Mouse (Mus musculus) neural tube, embryonic 13.5 days (tissue): Measurements from ENCODE around the gene Dap3. TPM values are rescaled to one million over a fixed set of nuclear protein-coding genes. Genes with fewer than 3 reads are reported as not detected.

ENCODE experiments used
- ATAC-seq: fragments of 200-750 bp; cut with Nextera tagmentation; 2 replicates; pipeline ENCODE4 v1.8.0; 2017; ENCODE audit warnings: low read depth, mild to moderate bottlenecking, moderate TSS enrichment, moderate library complexity
- H3K27ac ChIP-seq: fragments of 300-500 bp; sonication (generic); replicated peaks from 2 replicates; pipeline ENCODE4 v1.5.1; 2015; ENCODE audit warnings: moderate library complexity, mild to moderate bottlenecking, inconsistent platforms
- H3K27me3 ChIP-seq: fragments of 300-500 bp; sonication (generic); 2 replicates; pipeline ENCODE4 v1.6.1; 2015; ENCODE audit warnings: mild to moderate bottlenecking, inconsistent platforms
- H3K36me3 ChIP-seq: fragments of 300-500 bp; sonication (generic); 2 replicates; pipeline ENCODE4 v1.6.1; 2015; ENCODE audit warnings: mild to moderate bottlenecking, inconsistent platforms
- H3K4me1 ChIP-seq: fragments of 300-500 bp; sonication (generic); replicated peaks from 2 replicates; pipeline ENCODE4 v1.6.1; 2015; ENCODE audit warnings: inconsistent platforms
- H3K4me2 ChIP-seq: fragments of 300-500 bp; sonication (generic); 2 replicates; pipeline ENCODE4 v1.6.1; 2015; ENCODE audit warnings: inconsistent platforms, mild to moderate bottlenecking, moderate library complexity
- H3K4me3 ChIP-seq: fragments of 300-500 bp; sonication (generic); 2 replicates; pipeline ENCODE4 v1.5.1; 2015; ENCODE audit warnings: mild to moderate bottlenecking, inconsistent platforms
- H3K9ac ChIP-seq: fragments of 300-500 bp; sonication (generic); 2 replicates; pipeline ENCODE4 v1.6.1; 2015; ENCODE audit warnings: moderate library complexity, mild to moderate bottlenecking, inconsistent platforms
- H3K9me3 ChIP-seq: fragments of 300-500 bp; sonication (generic); 2 replicates; pipeline ENCODE4 v1.6.1; 2016; ENCODE audit warnings: inconsistent platforms
- WGBS: fragments of 180-500 bp; shearing (Covaris S2); methylation state at CpG from one replicate; pipeline ENCODE4 v1.1.7; 2015; 5-methylcytosine and 5-hydroxymethylcytosine counted together
- polyA plus RNA-seq: library from polyadenylated mRNA; unstranded; fragments of >200 nt; fragmentation: Nextera tagmentation; extraction: Ambion mirVana; gene quantifications from 2 replicates; pipeline ENCODE4 v1.2.1, GENCODE M21; 2015

The Dap3 gene
- polyA plus RNA-seq, 1 experiment from 2014 or later, result 152 TPM

- 97% methylated on average over 10 of the region's 10 CpGs for WGBS
- H3K4me1 ChIP-seq, result peaks cover 9% of the 10 kb centered on the region
- H3K27ac ChIP-seq, result no peak overlapping the region
- H3K36me3 ChIP-seq, result peaks cover 44% of the 10 kb centered on the region
- no peak for ATAC-seq
- H3K4me3 ChIP-seq, result no peak overlapping the region
- H3K9ac ChIP-seq, result no peak overlapping the region
- H3K4me2 ChIP-seq, result no peak overlapping the region
- H3K9me3 ChIP-seq, result no peaks in the 10 kb centered on the region
- no peaks in the 10 kb centered on the region for H3K27me3 ChIP-seq
Measured at GRCm38 (mm10) chr3:88942316-88942880, 8.6 kb downstream of the Dap3 start.

DNA sequence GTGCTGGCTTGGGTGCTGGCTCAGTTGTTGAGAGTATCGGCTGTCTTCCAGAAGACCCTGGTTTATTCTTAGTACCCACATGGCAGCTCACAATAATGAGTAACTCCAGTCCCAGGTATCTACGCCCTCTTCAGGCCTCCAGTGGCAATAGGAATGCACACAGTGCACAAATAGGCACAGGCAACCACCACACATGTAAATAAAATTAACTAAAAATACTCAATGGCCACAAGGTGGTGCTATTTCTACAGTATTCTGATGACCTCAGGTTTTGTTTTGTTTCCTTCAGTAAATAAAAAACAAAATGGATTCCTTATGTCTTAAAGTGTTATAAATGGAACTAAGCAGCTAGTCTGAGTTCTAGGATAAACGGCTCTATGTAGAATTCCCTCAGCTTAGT lies 11.2 kb downstream of the Dap3 start:
- Histone ChIP-seq H3K4me1 (peaks cover 8% of the 10 kb centered on the region), H3K4me3 (no peak overlapping the region), H3K9ac (no peak overlapping the region), H3K27me3 (no peaks in the 10 kb centered on the region), H3K9me3 (no peaks in the 10 kb centered on the region), H3K36me3 (peaks cover 68% of the 10 kb centered on the region), H3K27ac (no peak overlapping the region), H3K4me2 (no peak overlapping the region)
- peak; percentile 86 for ATAC-seq
- WGBS, result 73% methylated on average over 3 of the region's 3 CpGs

- Histone ChIP-seq H3K27ac (no peak overlapping the region), H3K36me3 (peaks cover 75% of the 10 kb centered on the region), H3K4me3 (no peak overlapping the region), H3K4me1 (peaks cover 7% of the 10 kb centered on the region), H3K4me2 (no peak overlapping the region), H3K27me3 (no peaks in the 10 kb centered on the region), H3K9me3 (no peaks in the 10 kb centered on the region), H3K9ac (no peak overlapping the region)
- ATAC-seq, result no peak
- 92% methylated on average over 10 of the region's 10 CpGs for WGBS
Measured at GRCm38 (mm10) chr3:88939071-88939470, 11.9 kb downstream of the Dap3 start.

DNA sequence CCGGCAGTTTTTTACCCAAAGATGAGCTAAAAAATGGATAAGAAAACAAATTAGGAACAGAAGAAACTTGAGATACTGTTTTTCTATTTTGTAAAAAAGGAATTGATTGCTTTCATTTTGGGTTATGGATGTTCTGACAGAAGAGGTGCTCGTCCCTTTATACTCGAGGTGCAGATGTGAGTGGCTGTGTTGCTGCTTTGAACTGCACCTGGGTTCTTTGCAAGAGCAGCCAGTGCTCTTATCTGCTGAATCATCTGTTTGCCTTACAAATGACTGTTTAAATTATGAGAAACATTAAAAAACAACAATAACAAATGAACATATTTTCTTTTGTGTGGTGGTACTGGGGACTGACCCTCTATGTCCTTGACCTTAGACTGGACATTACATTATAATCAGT lies 21.5 kb downstream of the Dap3 start:
- ATAC-seq, result no peak
- H3K36me3 ChIP-seq, result peaks cover 99% of the 10 kb centered on the region
- 90% methylated on average over 3 of the region's 3 CpGs for WGBS

GRCm38 (mm10) chr3:88925651-88926050 lies 25.3 kb downstream of the Dap3 start:
- Histone ChIP-seq H3K27me3 (no peaks in the 10 kb centered on the region), H3K36me3 (peaks cover 99% of the 10 kb centered on the region), H3K9me3 (no peaks in the 10 kb centered on the region), H3K9ac (no peak overlapping the region), H3K4me3 (no peak overlapping the region), H3K27ac (no peak overlapping the region), H3K4me1 (no peaks in the 10 kb centered on the region), H3K4me2 (no peak overlapping the region)
- ATAC-seq, result no peak
- WGBS, result 97% methylated on average over 2 of the region's 2 CpGs

More for the DNA sequence above, 21.5 kb downstream of the Dap3 start:
- Histone ChIP-seq H3K27me3 (no peaks in the 10 kb centered on the region), H3K4me3 (no peak overlapping the region), H3K9ac (no peak overlapping the region), H3K9me3 (no peaks in the 10 kb centered on the region), H3K27ac (no peak overlapping the region), H3K4me1 (no peaks in the 10 kb centered on the region), H3K4me2 (no peak overlapping the region)

- 90% methylated on average over 8 of the region's 8 CpGs for WGBS
- Histone ChIP-seq H3K4me3 (no peak overlapping the region), H3K4me1 (no peaks in the 10 kb centered on the region), H3K36me3 (peaks cover 92% of the 10 kb centered on the region), H3K9me3 (no peaks in the 10 kb centered on the region), H3K27ac (no peak overlapping the region), H3K27me3 (no peaks in the 10 kb centered on the region), H3K9ac (no peak overlapping the region), H3K4me2 (no peak overlapping the region)
- no peak for ATAC-seq
Measured at GRCm38 (mm10) chr3:88923989-88924591, 26.9 kb downstream of the Dap3 start.

- H3K4me2 ChIP-seq, result no peak overlapping the region
- no peak overlapping the region for H3K9ac ChIP-seq
- H3K4me3 ChIP-seq, result no peak overlapping the region
- H3K4me1 ChIP-seq, result no peaks in the 10 kb centered on the region
- H3K27ac ChIP-seq, result no peak overlapping the region
- no peak for ATAC-seq
- no peaks in the 10 kb centered on the region for H3K27me3 ChIP-seq
- 95% methylated on average over 9 of the region's 9 CpGs for WGBS
- H3K36me3 ChIP-seq, result peaks cover 65% of the 10 kb centered on the region
- no peaks in the 10 kb centered on the region for H3K9me3 ChIP-seq
Measured at GRCm38 (mm10) chr3:88921411-88921810, 29.6 kb downstream of the Dap3 start.

GRCm38 (mm10) chr3:88918981-88919380 lies 32.0 kb downstream of the Dap3 start:
- H3K27me3 ChIP-seq, result no peaks in the 10 kb centered on the region
- H3K9me3 ChIP-seq, result no peaks in the 10 kb centered on the region
- H3K4me3 ChIP-seq, result no peak overlapping the region
- H3K36me3 ChIP-seq, result peaks cover 41% of the 10 kb centered on the region
- H3K27ac ChIP-seq, result no peak overlapping the region
- H3K4me2 ChIP-seq, result no peak overlapping the region
- peaks cover 7% of the 10 kb centered on the region for H3K4me1 ChIP-seq
- no peak overlapping the region for H3K9ac ChIP-seq
- ATAC-seq, result no peak
- 80% methylated on average over 13 of the region's 13 CpGs for WGBS

- Histone ChIP-seq H3K27ac (peak overlapping the region; percentile 90), H3K4me3 (peak overlapping the region; percentile 77), H3K4me1 (peaks cover 17% of the 10 kb centered on the region), H3K27me3 (no peaks in the 10 kb centered on the region), H3K9me3 (no peaks in the 10 kb centered on the region), H3K9ac (peak overlapping the region; percentile 87), H3K36me3 (peaks cover 28% of the 10 kb centered on the region), H3K4me2 (peak overlapping the region; percentile 75)
- peak; percentile 9; the same call in 1 of the 2 replicates for ATAC-seq
- WGBS, result 31% methylated on average over 8 of the region's 8 CpGs
Measured at GRCm38 (mm10) chr3:88914384-88914810, 36.6 kb downstream of the Dap3 start.

DNA sequence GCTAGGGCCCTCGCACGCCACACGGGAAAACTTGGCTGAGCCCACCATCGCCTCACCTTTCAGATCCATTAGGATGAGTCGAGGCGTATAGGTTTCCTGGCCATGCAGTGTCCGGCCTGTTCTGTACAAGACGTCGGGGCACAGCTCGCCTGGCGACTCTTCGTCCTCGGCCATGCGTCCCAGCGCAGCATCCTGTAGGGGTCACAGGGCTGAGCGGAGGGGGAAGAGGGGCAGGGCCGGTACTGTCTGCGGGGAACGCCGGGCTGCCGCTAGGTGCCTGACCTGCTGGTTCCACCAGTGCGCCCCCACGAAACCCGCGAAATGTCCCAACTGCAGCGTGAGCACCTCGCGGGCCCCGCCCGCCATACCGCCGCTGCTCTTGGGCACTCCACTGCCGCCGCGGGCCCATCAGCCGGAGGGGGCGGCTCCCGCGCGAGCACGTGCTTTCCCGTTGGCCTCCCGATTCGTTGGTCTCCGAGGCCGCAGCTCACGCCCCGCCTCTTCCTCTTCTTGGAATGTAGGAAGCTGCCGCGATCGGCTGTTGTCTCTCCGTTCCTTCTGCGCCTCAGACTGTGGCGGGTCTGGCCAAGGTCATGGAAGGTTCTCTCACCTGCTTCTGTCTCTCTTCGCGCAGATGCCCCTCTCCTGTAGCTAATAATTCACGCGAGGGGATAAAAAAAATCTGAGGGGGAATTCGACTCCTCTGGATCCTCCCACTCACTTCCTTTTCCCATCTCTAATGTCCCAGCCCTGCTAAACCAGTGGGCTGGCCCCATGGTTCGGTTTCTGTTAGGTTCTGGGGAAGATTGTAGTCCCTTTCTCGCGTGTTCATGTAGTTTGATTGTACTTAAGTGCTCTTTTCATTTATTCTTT lies 37.2 kb downstream of the Dap3 start, which contains the start of gene Msto1:
TSS of gene Msto1 (minus strand) at position 489 of the 873 bp plus-strand sequence.
- H3K9me3 ChIP-seq, result no peaks in the 10 kb centered on the region
- no peaks in the 10 kb centered on the region for H3K27me3 ChIP-seq
- peak within 1 kb of the TSS; percentile 75 for H3K4me2 ChIP-seq
- under 1% methylated on average over 62 of the region's 62 CpGs for WGBS
- peaks cover 17% of the 10 kb centered on the region for H3K4me1 ChIP-seq
- peak; percentile 99 for ATAC-seq
- peaks cover 35% of the 10 kb centered on the region for H3K36me3 ChIP-seq
- peak within 1 kb of the TSS; percentile 77 for H3K4me3 ChIP-seq
- peak within 1 kb of the TSS; percentile 87 for H3K9ac ChIP-seq
- peak within 1 kb of the TSS; percentile 90 for H3K27ac ChIP-seq

DNA sequence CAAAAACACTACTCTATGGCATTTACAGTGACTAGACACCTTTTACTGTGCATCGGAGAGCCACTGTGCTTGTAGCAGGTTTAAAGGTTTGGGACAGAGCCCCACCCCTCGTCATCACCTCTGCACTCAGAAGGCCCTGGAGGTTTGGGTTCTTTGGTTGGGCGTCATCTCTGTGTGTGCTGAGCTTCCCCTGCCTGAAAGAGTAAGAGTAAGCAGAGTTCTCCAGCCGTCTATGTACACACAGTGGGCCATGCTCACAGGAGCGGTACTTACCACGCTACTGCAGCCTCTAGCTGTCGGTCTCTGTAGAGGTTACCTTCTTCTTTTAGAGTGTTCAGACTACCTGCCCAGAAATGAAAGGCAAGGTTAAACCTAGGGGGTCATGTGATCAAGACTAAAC lies 38.4 kb downstream of the Dap3 start:
- no peak for ATAC-seq
- Histone ChIP-seq H3K4me1 (peaks cover 17% of the 10 kb centered on the region), H3K4me2 (peak overlapping the region; percentile 75), H3K27ac (no peak overlapping the region), H3K4me3 (peak overlapping the region; percentile 77; the same call in 1 of the 2 replicates), H3K9ac (peak overlapping the region; percentile 87; the same call in 1 of the 2 replicates), H3K27me3 (no peaks in the 10 kb centered on the region), H3K9me3 (no peaks in the 10 kb centered on the region), H3K36me3 (peaks cover 46% of the 10 kb centered on the region)
- 94% methylated on average over 7 of the region's 7 CpGs for WGBS
